Mouse (Mus musculus) adipocyte (in vitro differentiated cells): ENCODE results near the gene Olfr763.
"Not testable (repeated sequence)": the region's sequence is repeated elsewhere in the genome, so short reads cannot be mapped to it uniquely, and the experiment has no call there.

ENCODE experiments used
- DNase-seq: peaks from one replicate; pipeline ENCODE4 v3.0.0-alpha.2; 2016; ENCODE audit warnings: low spot score

Gene Olfr763

GRCm38 (mm10) chr10:129010288-129010841, at the start of gene Olfr763:
Gene Olfr763, plus strand, starts transcription at chr10:129010791.
- DNase-seq, result no peak

- no peak for DNase-seq
These were observed 45.6 kb upstream of the Olfr763 start for GRCm38 (mm10) chr10:128964961-128965360.

GRCm38 (mm10) chr10:128965871-128966270, 44.7 kb upstream of the Olfr763 start:
- DNase-seq, result no peak

DNA sequence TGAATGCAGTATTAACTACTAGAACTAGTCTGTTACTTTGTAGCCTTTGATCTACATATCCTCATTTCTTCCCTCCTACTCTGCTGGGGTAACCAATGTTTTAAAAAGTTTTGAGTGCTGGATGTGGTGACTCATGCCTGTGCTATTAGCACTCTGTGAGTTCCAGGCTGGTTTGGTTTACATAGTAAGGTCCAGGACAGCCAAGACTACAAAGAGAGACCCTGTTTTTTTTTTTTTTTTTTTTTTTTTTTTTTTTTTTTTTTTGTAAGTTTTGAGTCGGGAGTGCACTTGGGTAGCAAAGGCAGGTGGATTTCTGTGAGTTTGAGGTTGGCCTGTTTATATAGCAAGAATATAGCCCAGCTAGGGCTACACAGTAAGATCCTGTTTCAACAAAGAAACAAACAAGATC, 42.2 kb upstream of the Olfr763 start:
- DNase-seq, result peak; percentile 48

DNA sequence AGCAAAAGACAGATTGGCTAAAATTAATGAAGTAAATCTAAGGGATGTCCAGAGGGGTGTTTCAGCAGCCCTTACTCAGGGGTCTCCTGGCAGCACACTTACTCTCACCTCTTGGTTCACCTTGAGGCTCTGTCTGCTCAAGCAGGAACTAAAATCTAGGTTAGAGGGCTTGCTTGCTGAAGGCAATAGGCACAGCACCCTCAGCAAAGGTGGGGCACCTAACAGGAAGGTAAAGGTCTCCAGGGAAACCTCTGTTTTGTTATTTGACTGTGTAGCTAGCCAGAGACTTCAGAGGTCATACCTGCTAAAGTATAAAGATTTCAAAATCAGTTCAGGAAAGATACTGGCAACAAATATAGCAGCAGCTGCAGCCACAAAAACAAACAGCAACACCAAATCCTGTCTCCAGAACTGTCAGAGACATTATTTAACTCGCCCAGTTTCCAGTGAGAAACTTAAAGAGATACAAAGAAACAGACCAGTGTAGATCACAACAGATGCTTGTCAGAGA, 39.8 kb upstream of the Olfr763 start:
- no peak for DNase-seq

DNA sequence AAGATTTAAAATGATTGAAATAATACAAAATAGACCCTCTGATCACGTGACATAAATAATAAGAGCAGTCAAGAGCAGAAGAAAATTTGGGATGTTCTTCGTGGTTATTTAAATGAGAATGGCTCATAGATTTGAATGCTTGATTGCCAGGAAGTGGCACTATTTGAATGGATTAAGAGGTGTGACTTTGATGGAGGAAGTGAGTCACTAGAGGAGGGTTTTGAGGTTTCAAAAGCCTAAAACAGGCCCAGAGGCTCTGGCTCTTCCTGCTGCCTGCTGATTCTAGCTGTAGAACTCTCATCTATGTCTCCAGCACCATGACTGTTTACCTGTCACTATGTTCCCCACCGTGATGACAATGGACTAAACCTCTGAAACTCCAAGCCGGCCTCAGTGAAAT, 37.8 kb upstream of the Olfr763 start:
- no peak for DNase-seq

GRCm38 (mm10) chr10:128976395-128976794, 34.2 kb upstream of the Olfr763 start:
- DNase-seq, result no peak

DNA sequence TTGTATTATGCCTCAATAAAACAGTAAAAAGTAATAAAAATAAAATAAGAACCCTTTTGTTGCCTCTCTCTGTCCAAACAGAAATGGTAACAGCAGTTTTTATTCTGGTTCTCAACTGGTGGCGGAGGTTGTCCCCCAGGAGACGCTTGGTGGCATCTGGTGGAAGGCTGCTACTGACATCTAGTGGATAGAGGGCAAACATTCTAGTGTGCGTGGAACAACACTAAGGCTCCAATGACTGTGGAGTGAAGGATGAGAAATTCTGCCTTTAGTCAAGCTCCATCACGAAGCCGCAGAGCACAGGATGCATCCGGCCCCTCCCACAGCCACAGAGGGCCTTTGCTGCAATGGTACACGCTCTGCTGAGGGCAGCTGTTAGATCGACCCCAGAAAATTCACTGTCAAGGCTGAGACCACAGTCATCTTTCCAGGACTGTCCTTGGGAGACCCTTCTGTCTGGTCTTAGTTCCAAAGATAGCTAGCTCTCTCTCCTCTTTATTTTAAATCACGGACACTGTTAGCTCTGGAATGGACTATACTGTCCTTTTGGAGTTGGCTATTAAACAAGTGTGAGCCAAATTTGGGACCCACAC, 33.0 kb upstream of the Olfr763 start:
- DNase-seq, result peak; percentile 84

GRCm38 (mm10) chr10:128980644-128981365, 29.8 kb upstream of the Olfr763 start:
- no peak for DNase-seq

DNA sequence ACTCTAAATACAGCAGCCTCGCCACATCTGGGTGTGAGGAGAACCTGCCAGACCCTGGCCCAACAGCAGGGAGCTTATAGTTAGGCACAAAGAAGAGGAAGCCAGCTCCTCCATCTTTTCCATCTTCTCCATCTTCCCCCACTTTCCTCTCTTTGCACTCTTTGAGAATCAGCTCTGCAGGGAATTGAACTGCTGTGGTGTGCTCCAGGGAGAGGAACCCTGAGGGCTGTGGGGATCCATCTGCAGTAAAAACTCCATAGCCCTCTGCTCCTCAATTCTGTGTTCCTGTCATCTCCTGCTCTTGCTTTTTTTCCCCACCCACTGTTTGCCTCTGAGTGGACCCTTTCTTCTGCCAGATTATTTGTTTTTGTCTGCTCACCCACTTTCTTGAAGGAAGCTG, 21.5 kb upstream of the Olfr763 start, which contains the start of gene Olfr9:
TSS of gene Olfr9 (plus strand) at position 301 of the 400 bp plus-strand sequence.
- DNase-seq, result not testable (repeated sequence)

DNA sequence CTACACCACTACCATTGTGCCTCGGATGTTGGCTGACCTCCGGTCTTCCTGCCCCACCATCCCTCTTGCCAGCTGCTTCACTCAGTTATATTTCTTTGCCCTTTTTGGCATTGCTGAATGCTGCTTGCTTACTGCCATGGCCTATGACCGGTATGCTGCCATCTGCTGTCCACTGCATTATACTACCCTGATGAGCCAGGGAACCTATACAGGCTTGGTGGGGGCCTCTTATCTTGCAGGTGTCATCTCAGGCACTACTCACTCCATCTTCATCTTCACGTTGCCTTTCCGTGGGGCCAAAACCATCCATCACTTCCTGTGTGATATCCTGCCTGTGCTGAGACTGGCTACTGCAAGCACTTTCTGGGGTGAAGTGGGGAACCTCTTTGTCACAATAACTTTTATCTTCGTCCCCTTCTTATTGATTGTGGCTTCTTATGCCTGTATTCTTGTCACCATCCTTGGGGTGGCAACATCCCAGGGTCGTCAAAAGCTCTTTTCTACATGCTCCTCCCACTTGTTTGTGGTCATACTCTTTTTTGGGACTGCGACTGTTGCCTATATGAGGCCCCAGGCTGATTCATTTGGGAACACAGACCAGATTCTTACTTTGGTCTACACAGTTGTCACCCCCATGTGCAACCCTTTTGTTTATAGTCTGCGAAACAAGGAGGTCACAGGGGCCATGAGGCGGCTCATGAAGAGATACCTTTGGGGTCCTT, 20.3 kb upstream of the Olfr763 start:
- DNase-seq, result not testable (repeated sequence)

DNA sequence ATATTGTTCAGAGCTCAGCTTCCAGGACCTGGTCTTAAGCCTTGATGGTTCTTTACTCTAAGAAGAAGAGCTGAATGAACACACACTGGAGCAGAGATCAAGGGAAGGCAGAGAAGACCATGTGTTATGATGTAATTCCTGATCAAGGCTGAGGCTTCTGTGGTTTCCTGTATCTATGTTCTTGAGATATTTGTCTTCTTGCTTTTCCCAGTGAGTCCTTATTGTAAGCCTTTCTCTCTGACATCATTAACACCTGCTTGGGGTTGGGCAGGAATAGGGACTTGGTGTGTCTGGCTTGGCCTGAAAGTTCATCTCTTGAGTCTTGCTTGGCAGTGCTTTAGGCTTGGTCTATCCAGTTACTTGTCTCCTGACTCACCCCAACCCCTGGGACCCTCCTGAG, 19.6 kb upstream of the Olfr763 start:
- no peak for DNase-seq

GRCm38 (mm10) chr10:128995796-128996195, 14.8 kb upstream of the Olfr763 start:
- no peak for DNase-seq

GRCm38 (mm10) chr10:128996523-128997040, 14.0 kb upstream of the Olfr763 start:
- DNase-seq, result no peak

- DNase-seq, result peak; percentile 55
These were observed 6.3 kb upstream of the Olfr763 start for GRCm38 (mm10) chr10:129004032-129004920.

- not testable (repeated sequence) for DNase-seq
These were observed 920 bp downstream of the Olfr763 start for GRCm38 (mm10) chr10:129011511-129011910.

DNA sequence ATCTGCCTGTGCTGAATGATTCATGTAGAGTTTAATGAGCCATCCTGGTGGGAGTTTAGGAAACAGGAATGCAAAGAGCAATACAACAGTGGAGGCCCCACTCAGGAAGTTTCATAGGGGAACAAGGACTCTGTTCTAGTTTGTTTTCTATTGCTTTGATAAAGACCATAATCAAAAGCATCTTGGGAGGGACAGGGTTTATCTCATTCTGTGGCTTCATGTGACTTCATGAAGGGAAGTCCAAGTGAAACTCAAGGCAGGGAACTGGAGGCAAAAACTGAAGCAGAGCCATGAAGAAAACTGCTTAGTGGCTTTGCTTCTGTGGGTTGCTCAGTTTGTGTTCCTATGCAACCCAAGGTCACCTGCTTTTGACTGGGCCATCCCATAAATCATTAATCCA, 3.9 kb downstream of the Olfr763 start:
- no peak for DNase-seq

GRCm38 (mm10) chr10:129023319-129023718, 12.7 kb downstream of the Olfr763 start:
- no peak for DNase-seq

DNA sequence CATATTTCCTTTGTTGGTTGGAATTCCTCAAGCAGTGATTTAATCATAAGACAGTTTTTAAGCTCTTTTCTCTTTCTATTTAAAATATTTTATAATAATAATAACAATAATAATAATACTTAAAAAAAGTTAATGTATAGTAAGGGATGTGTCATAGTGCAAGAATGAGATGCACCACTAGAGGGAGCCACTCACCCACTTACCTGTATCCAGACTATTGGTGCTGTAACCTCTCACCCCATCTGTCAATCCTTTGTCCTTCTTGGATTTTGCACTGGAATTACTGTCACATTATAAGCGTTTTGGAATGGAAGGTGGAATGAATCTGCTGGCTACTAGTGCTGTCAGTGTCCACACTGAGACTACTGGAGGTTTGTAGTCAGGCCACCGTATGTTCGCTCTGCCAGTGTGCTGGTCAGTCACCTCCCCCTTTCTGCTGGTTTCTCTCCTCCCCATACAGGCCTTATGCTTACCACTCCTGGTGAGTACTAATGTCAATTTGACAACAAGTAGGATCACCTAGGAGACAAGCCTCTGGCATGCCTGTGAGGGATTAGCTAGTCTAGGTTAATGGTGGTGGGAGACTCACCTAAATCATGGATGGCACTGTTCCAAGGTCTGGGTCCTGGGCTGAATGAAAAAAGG, 15.5 kb downstream of the Olfr763 start:
- peak; percentile 66 for DNase-seq

DNA sequence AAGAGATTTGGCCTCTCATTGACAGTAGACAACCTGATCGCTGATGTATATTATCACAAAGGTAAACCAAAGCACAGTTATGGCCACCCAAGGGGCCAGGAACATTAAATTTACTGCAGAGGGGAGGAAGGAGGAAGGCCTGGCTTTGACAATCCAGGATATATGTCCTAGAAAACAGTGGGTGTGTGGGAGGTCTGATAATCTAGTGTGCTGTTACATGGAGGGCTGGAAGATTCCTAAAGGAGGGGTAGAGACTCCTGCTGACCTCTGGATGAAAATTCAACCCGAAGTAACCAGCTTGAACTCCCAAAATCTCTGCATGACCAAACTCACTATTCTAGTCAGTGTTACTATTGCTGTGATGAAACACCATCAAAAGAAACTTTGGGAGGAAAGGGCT, 17.8 kb downstream of the Olfr763 start:
- no peak for DNase-seq

DNA sequence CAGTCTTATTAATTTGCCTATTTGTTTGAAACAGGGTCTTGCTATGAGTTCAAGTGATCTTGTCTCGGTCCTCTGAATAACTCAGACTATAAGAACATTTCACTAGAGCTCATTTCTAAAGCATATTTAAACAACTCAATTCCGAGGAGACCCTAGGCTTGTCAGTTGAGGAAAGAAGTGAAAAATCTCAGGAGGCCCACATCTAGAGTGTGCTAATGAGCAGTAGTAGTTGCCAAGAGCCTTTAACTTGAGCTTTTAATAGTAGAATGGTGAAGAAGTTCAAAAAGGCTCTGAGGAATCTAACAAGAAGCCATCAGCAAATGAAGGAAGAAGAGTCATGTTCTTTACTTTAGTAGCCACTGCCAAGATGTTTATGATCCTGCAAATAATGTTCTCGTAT, 29.2 kb downstream of the Olfr763 start, which contains the start of gene Olfr764-ps1:
TSS of gene Olfr764-ps1 (minus strand) at position 101 of the 400 bp plus-strand sequence.
- DNase-seq, result no peak
